Mouse (Mus musculus): ENCODE measurements around the gene Slc9a3. TPM values are rescaled to one million over a fixed set of nuclear protein-coding genes. Genes with fewer than 3 reads are reported as not detected.

Gene Slc9a3
- total RNA-seq (2023) = not detected

GRCm38 (mm10) chr13:74121141-74121602 lies at the start of gene Slc9a3:
Gene Slc9a3 (plus strand): TSS chr13:74121457.

DNA sequence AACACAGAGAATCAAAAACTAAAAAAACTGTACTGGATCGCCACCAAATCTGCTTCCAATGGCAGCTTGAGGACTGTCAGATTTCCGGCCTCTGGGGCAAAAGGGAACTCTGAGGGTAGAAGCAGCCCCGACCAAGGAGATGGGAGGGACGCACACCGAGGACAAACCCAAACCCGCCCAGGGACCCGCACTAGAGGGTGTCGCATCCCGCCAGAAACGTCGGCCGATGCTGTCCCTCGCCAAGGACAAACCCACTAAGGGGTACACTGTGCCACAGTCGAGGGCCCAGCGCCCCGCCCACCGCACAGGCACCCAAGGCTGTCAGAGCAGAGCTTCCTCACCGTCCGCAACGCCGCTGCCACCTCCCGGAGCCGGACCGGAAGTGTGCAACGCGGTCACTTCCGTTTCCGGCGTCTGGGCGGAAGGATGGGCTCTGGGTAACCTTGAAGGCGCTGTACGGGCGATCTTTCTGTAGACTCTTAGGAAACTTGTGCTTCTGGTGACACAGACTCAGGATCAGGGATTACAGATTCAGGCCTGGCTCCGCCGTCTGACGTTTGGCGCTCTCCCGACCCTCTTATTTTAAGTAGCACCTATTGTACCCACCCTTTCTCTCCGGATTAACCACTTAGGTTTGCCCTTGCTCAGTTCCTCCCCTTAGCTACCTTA lies 87.2 kb downstream of the Slc9a3 start, which contains the start of gene Exoc3:
Gene Exoc3, minus strand, starts transcription at position 416 of the 669 bp plus-strand sequence.

Other genes starting within 250 kb of the Slc9a3 start
- 1 to 10 TPM; 7.7 to 9.0 TPM for gene Trip13, start 183.7 kb upstream of the Slc9a3 start, total RNA-seq (2023)
- gene Brd9, start 183.6 kb upstream of the Slc9a3 start, total RNA-seq (2023) = 10 to 100 TPM; 51.8 to 65.7 TPM
- not detected for gene Zdhhc11, start 157.6 kb upstream of the Slc9a3 start, total RNA-seq (2023)
- 1 to 10 TPM; 1.4 to 1.5 TPM for gene Tppp, start 112.0 kb upstream of the Slc9a3 start, total RNA-seq (2023)
- gene Cep72, start 59.2 kb upstream of the Slc9a3 start, total RNA-seq (2023) = 10 to 100 TPM in 1 of 2 experiments, 1 to 10 TPM in 1; 8.2 to 13.8 TPM
- gene Exoc3, start 87.3 kb downstream of the Slc9a3 start, total RNA-seq (2023) = 10 to 100 TPM; 46.4 to 46.5 TPM
- gene Ahrr, start 170.9 kb downstream of the Slc9a3 start, total RNA-seq (2023) = 1 to 10 TPM in 1 of 2 experiments, under 1 TPM in 1; 0.49 to 1.2 TPM
- 100 to 1,000 TPM in 1 of 2 experiments, 10 to 100 TPM in 1; 95.9 to 113 TPM for gene Pdcd6, start 196.1 kb downstream of the Slc9a3 start, total RNA-seq (2023)
- gene Sdha, start 228.8 kb downstream of the Slc9a3 start, total RNA-seq (2023) = 10 to 100 TPM; 90.3 to 95.5 TPM
- 10 to 100 TPM; 12.7 to 16.7 TPM for gene Ccdc127, start 228.9 kb downstream of the Slc9a3 start, total RNA-seq (2023)
- gene Lrrc14b, start 242.5 kb downstream of the Slc9a3 start, total RNA-seq (2023) = not detected

All from neutrophil, adult 59 days (primary cell).